Mouse (Mus musculus): ENCODE data around the gene Rhbdd3. TPM values are rescaled to one million over a fixed set of nuclear protein-coding genes. Genes with fewer than 3 reads are reported as not detected.

The Rhbdd3 gene
- polyA plus RNA-seq (2012; rRNA removed), result 16.2 and 22.1 TPM in 2 replicates

DNA sequence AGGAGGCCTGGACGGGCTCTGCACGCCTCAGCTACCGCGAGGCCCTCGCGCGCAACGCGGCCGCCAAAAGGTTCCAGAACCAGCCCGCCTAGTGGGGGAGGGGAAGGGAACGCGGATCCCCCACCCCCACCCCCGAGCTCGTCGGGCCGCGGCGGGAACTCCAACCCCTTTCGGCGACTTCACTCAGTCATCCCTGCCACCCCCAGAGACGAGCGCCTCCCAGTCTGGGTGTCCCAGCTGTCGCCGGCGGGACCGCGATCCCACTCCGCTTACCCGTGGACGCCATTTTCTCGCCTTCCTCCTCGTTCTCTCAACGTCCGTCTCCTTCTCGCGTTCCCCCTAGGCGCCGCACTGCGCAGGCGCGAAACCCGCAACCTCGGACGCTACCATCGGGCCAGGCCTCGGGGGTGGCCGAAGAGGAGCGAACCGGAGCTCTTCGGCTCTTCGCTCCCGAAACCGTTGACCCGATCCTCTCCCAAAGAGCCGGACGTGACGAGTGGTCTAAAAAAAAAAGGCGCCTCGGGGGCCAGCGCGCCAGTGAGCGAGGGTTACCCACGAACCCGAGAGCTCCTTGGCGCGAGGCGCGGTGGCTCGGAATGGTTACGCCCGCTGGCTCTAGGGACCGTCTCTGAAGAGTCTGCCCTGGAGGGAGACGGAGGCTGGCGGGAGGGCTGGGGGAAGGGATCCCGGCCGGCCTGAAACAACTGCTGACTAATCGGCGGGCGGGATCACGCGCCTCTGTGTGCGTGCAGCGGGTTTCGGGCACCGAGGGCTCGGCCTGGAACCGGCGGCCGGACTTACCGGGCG is at the start of gene Rhbdd3, which contains the start of gene Ewsr1:
Rhbdd3 (plus strand) TSS at position 191 of the 807 bp plus-strand sequence.
Ewsr1 (minus strand) TSS at position 531 of the 807 bp plus-strand sequence.
- Histone ChIP-seq H3K4me3 (ENCODE audit: low read depth, low read length) (peak within 1 kb of the TSS; percentile 92), H3K4me1 (ENCODE audit: control insufficient read depth, insufficient read depth, insufficient read length, low read length) (peaks cover 8% of the 10 kb centered on the region; the same call in 1 of the 2 replicates), H3K27me3 (ENCODE audit: control insufficient read depth, insufficient read depth, low read length) (no peaks in the 10 kb centered on the region), H3K36me3 (ENCODE audit: control insufficient read depth, insufficient read depth, low read length) (0 out of 2 replicates have a peak, but pooled peaks cover under 1% of the 10 kb centered on the region), H3K27ac (ENCODE audit: insufficient read depth, low read depth, low read length) (peak within 1 kb of the TSS; percentile 93)
- TF ChIP-seq CTCF (IDR thresholded peaks at IDR 0.05; ENCODE audit: extremely low read depth, insufficient read length, insufficient replicate concordance, low read depth, low read length) (no peak), POLR2A (IDR thresholded peaks at IDR 0.05; ENCODE audit: low read depth, low read length) (peak; percentile 73)
- WGBS, result under 1% methylated on average over 92 of the region's 92 CpGs

DNA sequence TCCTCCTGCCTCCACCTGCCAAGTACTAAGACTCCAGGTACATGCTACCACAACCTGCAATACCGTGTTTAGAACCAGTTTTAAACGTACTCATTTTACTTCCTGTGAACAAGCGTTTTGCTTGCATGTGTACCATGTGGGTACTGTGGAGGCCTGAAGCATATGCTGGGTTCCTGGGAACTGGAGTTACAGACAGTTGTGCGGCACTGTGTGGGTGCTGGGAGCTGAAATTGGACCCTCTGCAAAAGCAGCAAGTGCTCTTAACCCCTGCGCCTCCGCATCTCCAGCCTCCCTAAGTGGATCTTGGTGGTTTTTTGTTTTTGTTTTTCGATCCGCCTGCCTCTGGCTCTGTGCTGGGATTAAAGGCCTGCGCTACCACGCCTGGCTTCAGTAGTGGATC is 47.1 kb upstream of the Rhbdd3 start:
- Histone ChIP-seq H3K27ac (ENCODE audit: insufficient read depth, low read depth, low read length) (no peak overlapping the region), H3K4me3 (ENCODE audit: low read depth, low read length) (no peak overlapping the region), H3K36me3 (ENCODE audit: control insufficient read depth, insufficient read depth, low read length) (no peaks in the 10 kb centered on the region), H3K4me1 (ENCODE audit: control insufficient read depth, insufficient read depth, insufficient read length, low read length) (peaks cover 4% of the 10 kb centered on the region), H3K27me3 (ENCODE audit: control insufficient read depth, insufficient read depth, low read length) (no peaks in the 10 kb centered on the region)
- 92% methylated on average over 10 of the region's 10 CpGs for WGBS
- TF ChIP-seq POLR2A (IDR thresholded peaks at IDR 0.05; ENCODE audit: low read depth, low read length), result no peak
- no peak for TF ChIP-seq CTCF (IDR thresholded peaks at IDR 0.05; ENCODE audit: extremely low read depth, insufficient read length, insufficient replicate concordance, low read depth, low read length)

DNA sequence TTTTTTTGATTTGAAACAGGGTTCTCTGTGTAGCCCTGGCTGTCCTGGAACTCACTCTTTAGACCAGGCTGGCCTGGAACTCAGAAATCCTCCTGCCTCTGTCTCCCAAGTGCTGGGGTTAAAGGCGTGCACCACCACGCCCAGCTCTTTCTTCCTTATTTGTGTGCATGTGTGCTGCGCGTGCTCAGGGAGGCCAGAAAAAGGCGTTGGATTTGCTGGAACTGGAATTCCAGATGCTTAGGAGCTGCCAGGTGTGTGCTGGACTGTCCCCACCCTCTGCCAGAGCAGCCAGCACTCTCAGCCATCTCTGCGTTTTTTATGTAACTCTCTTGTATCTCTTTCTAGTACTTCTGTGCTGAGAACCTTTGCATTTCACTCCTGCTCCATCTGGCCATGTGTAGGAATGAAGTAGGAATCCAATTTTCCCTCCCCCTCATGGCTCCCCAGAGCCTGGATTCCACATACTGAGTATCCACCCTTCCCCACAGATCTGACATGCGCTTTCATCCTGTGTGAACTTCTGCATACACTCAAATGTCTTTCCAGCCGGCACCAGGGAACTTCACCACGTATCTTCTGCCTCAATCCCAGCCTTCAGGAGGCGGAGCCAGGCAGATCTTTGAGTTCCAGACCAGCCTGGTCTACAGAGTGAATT is 46.4 kb upstream of the Rhbdd3 start:
- Histone ChIP-seq H3K27me3 (ENCODE audit: control insufficient read depth, insufficient read depth, low read length) (peaks cover under 1% of the 10 kb centered on the region; the same call in 1 of the 2 replicates), H3K27ac (ENCODE audit: insufficient read depth, low read depth, low read length) (no peak overlapping the region), H3K4me1 (ENCODE audit: control insufficient read depth, insufficient read depth, insufficient read length, low read length) (peaks cover 4% of the 10 kb centered on the region), H3K4me3 (ENCODE audit: low read depth, low read length) (no peak overlapping the region), H3K36me3 (ENCODE audit: control insufficient read depth, insufficient read depth, low read length) (no peaks in the 10 kb centered on the region)
- TF ChIP-seq CTCF (IDR thresholded peaks at IDR 0.05; ENCODE audit: extremely low read depth, insufficient read length, insufficient replicate concordance, low read depth, low read length) (no peak), POLR2A (IDR thresholded peaks at IDR 0.05; ENCODE audit: low read depth, low read length) (no peak)
- WGBS, result 63% methylated on average over 10 of the region's 10 CpGs

DNA sequence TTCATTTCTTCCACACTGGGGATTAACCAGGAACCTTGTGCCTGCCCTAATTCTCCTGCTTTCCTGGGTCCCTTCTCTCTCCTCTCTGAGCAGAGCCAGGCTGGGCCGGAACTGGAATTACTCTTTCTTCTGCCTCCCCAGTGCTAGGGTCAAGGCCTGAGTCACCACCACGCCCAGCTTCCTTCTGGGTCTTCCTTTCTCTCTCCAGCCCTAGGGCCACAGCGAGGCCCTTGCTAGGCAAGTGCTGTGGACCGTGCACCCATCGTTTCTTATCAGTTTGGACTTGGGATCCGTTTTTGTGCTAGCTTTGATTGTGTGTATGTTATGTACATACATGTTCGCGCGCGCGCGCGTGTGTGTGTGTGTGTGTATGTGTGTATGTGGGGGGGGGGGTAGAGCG is 44.6 kb upstream of the Rhbdd3 start:
- Histone ChIP-seq H3K27ac (ENCODE audit: insufficient read depth, low read depth, low read length) (no peak overlapping the region), H3K36me3 (ENCODE audit: control insufficient read depth, insufficient read depth, low read length) (no peaks in the 10 kb centered on the region), H3K27me3 (ENCODE audit: control insufficient read depth, insufficient read depth, low read length) (peaks cover 15% of the 10 kb centered on the region), H3K4me1 (ENCODE audit: control insufficient read depth, insufficient read depth, insufficient read length, low read length) (peaks cover 11% of the 10 kb centered on the region), H3K4me3 (ENCODE audit: low read depth, low read length) (no peak overlapping the region)
- WGBS, result 61% methylated on average over 14 of the region's 14 CpGs
- TF ChIP-seq CTCF (IDR thresholded peaks at IDR 0.05; ENCODE audit: extremely low read depth, insufficient read length, insufficient replicate concordance, low read depth, low read length) (no peak), POLR2A (IDR thresholded peaks at IDR 0.05; ENCODE audit: low read depth, low read length) (no peak)

DNA sequence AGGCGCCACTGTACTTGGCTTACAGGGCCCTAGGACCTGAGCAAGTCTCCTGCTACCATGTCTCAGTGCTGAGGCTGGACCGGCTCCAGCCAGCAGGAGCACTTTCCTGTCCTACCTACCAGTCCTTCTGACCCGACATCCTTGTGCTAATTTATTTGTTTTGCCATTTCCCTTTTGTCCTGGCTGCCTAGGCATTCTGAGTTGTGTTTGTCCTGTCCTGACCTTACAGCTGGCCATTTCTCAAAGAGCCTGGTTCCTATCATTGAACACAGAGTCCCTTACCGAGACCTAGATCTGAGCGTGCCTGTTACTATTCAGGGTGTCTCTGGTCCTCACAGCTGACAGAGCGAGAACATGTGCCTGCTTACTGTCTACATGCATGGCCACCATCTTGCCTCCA is 43.9 kb upstream of the Rhbdd3 start:
- TF ChIP-seq CTCF (IDR thresholded peaks at IDR 0.05; ENCODE audit: extremely low read depth, insufficient read length, insufficient replicate concordance, low read depth, low read length), result no peak
- TF ChIP-seq POLR2A (IDR thresholded peaks at IDR 0.05; ENCODE audit: low read depth, low read length), result no peak
- no peak overlapping the region for H3K27ac ChIP-seq (ENCODE audit: insufficient read depth, low read depth, low read length)
- H3K4me3 ChIP-seq (ENCODE audit: low read depth, low read length), result no peak overlapping the region
- WGBS, result 81% methylated on average over 6 of the region's 6 CpGs
- no peaks in the 10 kb centered on the region for H3K36me3 ChIP-seq (ENCODE audit: control insufficient read depth, insufficient read depth, low read length)
- H3K4me1 ChIP-seq (ENCODE audit: control insufficient read depth, insufficient read depth, insufficient read length, low read length), result peaks cover 15% of the 10 kb centered on the region
- H3K27me3 ChIP-seq (ENCODE audit: control insufficient read depth, insufficient read depth, low read length), result peaks cover 17% of the 10 kb centered on the region

DNA sequence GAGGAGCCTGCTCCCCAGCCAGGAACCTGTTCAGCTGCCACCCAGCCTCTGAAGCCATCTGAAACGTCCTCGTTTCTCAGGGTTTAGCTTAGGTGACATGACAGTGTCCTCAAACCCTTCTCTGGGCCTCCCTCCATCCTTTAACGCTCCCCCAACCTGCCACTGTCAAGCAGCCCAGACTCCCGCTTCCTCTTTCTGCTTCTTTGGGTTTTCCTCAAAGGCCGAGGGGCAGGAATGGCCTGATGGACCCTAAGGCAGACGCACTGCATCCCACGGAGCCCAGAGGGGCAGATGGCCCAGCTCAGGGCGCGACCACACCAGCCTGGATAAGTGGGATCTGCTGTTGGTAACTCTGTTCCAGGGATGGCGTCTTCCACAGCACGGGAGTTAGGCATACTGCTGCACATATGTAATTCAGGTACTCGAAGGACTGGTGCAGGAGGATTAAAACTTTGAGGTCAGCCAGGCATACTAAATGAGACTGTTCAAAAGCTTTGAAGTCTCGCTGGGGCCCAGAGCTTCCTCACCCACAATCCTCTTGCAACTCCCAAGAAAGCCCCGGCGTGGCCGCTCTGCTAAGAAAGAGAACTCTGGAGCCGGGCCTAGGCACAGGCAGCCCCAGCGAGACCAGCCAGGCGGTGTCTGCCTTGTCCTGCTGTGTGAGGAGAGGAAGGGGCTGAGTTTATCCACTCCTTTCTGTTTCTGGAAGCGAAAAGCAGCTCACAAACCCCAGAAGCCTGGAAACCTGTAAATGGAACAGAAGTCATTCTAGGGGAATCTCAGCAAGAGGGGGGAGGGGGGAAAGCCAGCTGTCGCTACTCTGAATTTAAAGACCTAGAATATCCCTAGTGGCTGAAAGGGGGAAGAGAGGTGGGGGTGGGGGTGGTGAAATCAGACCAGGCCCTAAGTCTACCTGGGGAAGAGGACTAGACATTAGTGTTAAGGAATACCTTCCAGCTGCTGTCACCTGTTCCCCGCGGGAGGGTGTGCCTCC is 42.5 kb upstream of the Rhbdd3 start:
- 78% methylated on average over 23 of the region's 23 CpGs for WGBS

More for the DNA sequence above, 42.5 kb upstream of the Rhbdd3 start:
- Histone ChIP-seq H3K36me3 (ENCODE audit: control insufficient read depth, insufficient read depth, low read length) (peaks cover 6% of the 10 kb centered on the region; the same call in 1 of the 2 replicates), H3K4me3 (ENCODE audit: low read depth, low read length) (no peak overlapping the region), H3K27me3 (ENCODE audit: control insufficient read depth, insufficient read depth, low read length) (peaks cover 17% of the 10 kb centered on the region), H3K27ac (ENCODE audit: insufficient read depth, low read depth, low read length) (no peak overlapping the region), H3K4me1 (ENCODE audit: control insufficient read depth, insufficient read depth, insufficient read length, low read length) (peaks cover 22% of the 10 kb centered on the region)
- TF ChIP-seq CTCF (IDR thresholded peaks at IDR 0.05; ENCODE audit: extremely low read depth, insufficient read length, insufficient replicate concordance, low read depth, low read length), result no peak
- TF ChIP-seq POLR2A (IDR thresholded peaks at IDR 0.05; ENCODE audit: low read depth, low read length), result no peak

All from small intestine, adult 2 months (tissue).